Mouse (Mus musculus) hindbrain, embryonic 16.5 days (tissue): ENCODE measurements around the gene Ints3. TPM values are rescaled to one million over a fixed set of nuclear protein-coding genes. Genes with fewer than 3 reads are reported as not detected.

Experiments
- ATAC-seq: fragments of 200-750 bp; cut with Nextera tagmentation; 2 replicates; pipeline ENCODE4 v1.8.0; 2017; ENCODE audit warnings: moderate TSS enrichment, moderate library complexity
- H3K27ac ChIP-seq: fragments of 300-500 bp; sonication (generic); 2 replicates; pipeline ENCODE4 v1.5.1; 2014; ENCODE audit warnings: low read depth, mild to moderate bottlenecking, control low read depth, low read length, moderate library complexity
- H3K27me3 ChIP-seq: fragments of 300-500 bp; sonication (generic); replicated peaks from 2 replicates; pipeline ENCODE4 v1.6.1; 2014; ENCODE audit warnings: low read length; ENCODE audit not compliant: control insufficient read depth, insufficient read depth
- H3K36me3 ChIP-seq: fragments of 300-500 bp; sonication (generic); 2 replicates; pipeline ENCODE4 v1.6.1; 2014; ENCODE audit warnings: mild to moderate bottlenecking, low read length, moderate library complexity, mixed read lengths; ENCODE audit not compliant: control insufficient read depth, insufficient read depth
- H3K4me1 ChIP-seq: fragments of 300-500 bp; sonication (generic); 2 replicates; pipeline ENCODE4 v1.6.1; 2014; ENCODE audit warnings: low read depth, low read length; ENCODE audit not compliant: control insufficient read depth, insufficient read depth
- H3K4me2 ChIP-seq: fragments of 300-500 bp; sonication (generic); 2 replicates; pipeline ENCODE4 v1.6.1; 2014; ENCODE audit warnings: mild to moderate bottlenecking, low read length, control low read depth, moderate library complexity
- H3K4me3 ChIP-seq: fragments of 300-500 bp; sonication (generic); 2 replicates; pipeline ENCODE4 v1.5.1; 2014; ENCODE audit warnings: mild to moderate bottlenecking, low read length, control low read depth, moderate library complexity
- H3K9ac ChIP-seq: fragments of 300-500 bp; sonication (generic); 2 replicates; pipeline ENCODE4 v1.6.1; 2014; ENCODE audit warnings: low read depth, mild to moderate bottlenecking, control low read depth, low read length, moderate library complexity
- H3K9me3 ChIP-seq: fragments of 300-500 bp; sonication (generic); 2 replicates; pipeline ENCODE4 v1.6.1; 2014; ENCODE audit warnings: mild to moderate bottlenecking, low read length, moderate library complexity; ENCODE audit not compliant: control insufficient read depth
- WGBS: fragments of 180-500 bp; shearing (Covaris S2); extraction: QIAGEN DNeasy Blood & Tissue Kit; methylation state at CpG from one replicate; pipeline ENCODE4 v1.1.7; 2014; 5-methylcytosine and 5-hydroxymethylcytosine counted together
- polyA plus RNA-seq: library from polyadenylated mRNA; unstranded; fragments of >200 nt; fragmentation: Nextera tagmentation; extraction: Ambion mirVana; gene quantifications from 2 replicates; pipeline ENCODE4 v1.2.1, GENCODE M21; 2015

Ints3 gene
- polyA plus RNA-seq = 27.8 and 30.3 TPM in 2 replicates

DNA sequence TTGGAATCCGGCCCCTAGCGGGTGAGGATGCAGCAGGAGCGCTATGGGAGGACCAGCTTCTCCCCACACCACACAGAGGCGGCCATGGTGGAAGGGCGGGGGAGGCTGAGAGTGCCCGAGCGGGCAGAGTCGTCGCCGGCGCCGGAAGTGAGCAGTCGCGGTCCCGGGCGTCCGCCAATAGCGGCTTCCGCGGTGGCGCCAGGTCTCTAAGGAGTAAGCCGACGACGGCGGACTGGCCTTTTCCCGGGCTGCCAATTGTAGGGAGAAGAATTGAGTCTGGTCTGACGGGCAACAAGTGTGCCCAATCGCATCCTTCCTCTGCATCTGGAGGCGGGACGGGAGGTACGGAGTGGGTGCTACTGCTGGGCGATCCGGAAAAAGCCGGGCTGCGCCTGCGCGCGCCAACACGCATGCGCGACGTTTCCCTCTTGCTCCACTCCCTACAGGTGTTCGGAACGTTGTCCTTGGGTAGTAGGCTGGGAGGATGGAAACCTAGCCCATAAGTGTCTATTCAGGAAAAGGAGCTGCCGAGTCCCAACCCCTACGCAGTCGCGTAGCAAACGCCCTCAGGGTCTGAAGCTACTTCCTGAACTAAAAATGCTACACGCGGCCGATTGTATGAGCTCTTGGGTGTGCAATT lies at the start of gene Ints3:
Ints3 (minus strand) TSS at position 242 of the 640 bp plus-strand sequence.
- under 1% methylated on average over 52 of the region's 52 CpGs for WGBS
- Histone ChIP-seq H3K9ac (peak within 1 kb of the TSS; percentile 92), H3K4me1 (peaks cover 19% of the 10 kb centered on the region), H3K27ac (peak within 1 kb of the TSS; percentile 94), H3K4me3 (peak within 1 kb of the TSS; percentile 74), H3K27me3 (no peaks in the 10 kb centered on the region), H3K36me3 (no peaks in the 10 kb centered on the region), H3K9me3 (no peaks in the 10 kb centered on the region), H3K4me2 (peak within 1 kb of the TSS; percentile 96)
- ATAC-seq = peak; percentile 100

DNA sequence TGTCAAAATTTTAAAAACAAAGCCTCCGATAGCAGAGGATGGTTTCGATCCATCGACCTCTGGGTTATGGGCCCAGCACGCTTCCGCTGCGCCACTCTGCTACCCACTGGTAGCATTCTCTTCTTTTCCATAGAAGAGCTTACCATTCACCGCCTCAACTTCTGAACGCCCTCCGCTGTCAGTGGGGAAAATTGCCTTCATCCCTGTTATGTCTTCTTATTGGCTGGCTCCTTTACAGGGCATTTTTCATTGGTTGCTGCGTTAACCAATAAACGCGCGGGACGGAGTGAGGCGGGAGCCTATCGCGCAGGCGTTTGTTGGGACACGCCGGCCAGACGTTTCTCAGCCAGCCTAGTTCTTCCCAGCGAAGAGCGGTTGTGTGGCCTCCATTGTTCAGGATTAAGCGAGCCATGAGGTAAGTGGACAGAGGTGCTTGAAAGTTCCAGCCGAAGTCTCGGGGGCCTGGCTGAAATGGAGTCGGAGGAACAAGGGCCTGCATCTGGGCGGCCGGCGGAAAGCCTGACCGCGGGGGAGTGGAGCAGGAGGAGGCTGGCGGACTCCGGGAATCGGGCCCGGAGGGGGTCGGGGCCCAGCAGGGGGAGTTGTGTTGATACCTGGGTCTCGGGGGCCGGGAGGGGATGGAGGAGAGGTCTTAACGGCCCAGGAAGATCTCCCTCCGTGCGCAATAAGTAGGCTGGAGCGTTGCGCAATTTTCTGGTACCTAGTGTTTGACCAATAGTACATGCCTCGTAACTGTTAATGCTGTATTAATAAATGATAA lies 42.6 kb upstream of the Ints3 start, which contains the start of gene Ilf2:
Ilf2 (plus strand) TSS at position 296 of the 781 bp plus-strand sequence.
- under 1% methylated on average over 44 of the region's 45 CpGs for WGBS
- H3K4me3 ChIP-seq = peak within 1 kb of the TSS; percentile 70
- H3K4me2 ChIP-seq = peak within 1 kb of the TSS; percentile 82
- peak within 1 kb of the TSS; percentile 87 for H3K27ac ChIP-seq
- H3K9ac ChIP-seq = peak within 1 kb of the TSS; percentile 91
- H3K4me1 ChIP-seq = peaks cover 11% of the 10 kb centered on the region
- peak; percentile 99 for ATAC-seq
- H3K9me3 ChIP-seq = no peaks in the 10 kb centered on the region
- no peaks in the 10 kb centered on the region for H3K27me3 ChIP-seq
- H3K36me3 ChIP-seq = peaks cover 10% of the 10 kb centered on the region; the same call in 1 of the 2 replicates

DNA sequence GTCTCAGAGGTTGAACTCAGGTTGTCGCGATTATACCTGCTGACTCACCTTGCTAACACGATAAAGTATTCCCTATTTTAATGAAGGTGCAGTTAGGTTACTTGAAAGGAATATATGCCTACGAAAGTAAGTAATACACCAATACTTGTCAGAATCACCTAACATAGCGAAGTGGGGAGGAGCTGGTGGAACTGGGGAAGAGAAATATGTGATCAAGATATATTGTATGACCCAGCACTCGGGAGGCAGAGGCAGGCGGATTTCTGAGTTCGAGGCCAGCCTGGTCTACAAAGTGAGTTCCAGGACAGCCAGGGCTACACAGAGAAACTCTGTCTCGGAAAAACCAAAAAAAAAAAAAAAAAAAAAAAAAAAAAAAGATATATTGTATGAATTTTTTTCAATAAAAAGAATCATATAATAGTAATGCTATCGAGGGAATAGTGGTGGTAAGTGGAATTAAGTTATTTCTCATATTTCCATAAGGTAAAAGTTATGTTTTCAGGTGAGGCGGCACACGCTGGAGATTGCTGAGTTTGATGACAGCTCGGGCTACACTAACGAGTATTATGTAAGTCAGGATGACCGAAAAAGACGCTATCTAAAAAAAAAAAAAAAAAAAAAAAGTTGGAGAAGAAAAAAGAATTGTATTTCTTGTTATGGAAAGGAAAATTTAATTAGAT lies 41.9 kb upstream of the Ints3 start:
- Histone ChIP-seq H3K4me1 (peaks cover 11% of the 10 kb centered on the region), H3K4me2 (peak overlapping the region; percentile 51), H3K36me3 (0 out of 2 replicates have a peak, but pooled peaks cover 6% of the 10 kb centered on the region), H3K4me3 (peak overlapping the region; percentile 42), H3K27ac (no peak overlapping the region), H3K9me3 (no peaks in the 10 kb centered on the region), H3K9ac (no peak overlapping the region), H3K27me3 (no peaks in the 10 kb centered on the region)
- peak; percentile 41 for ATAC-seq
- WGBS = 41% methylated on average over 15 of the region's 16 CpGs

DNA sequence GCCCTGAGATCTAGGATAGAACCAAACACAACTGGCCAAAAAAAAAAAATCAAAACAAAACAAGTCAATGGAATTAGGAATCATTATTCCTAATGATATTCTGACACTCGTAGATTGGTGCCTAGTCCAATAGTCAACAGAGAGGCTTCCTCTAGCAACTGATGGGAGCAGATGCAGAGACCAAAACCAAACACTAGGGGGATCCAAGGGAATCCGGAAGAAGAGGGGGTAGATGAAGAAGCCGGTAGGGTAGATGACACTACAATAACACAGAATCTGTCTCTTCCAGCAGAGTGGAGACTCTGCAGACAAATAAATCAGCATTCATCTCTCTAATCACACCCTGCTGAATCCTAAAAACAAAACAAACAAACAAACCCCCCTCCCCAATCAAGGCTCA lies 38.8 kb upstream of the Ints3 start:
- WGBS = 29% methylated on average over 3 of the region's 3 CpGs
- H3K9ac ChIP-seq = no peak overlapping the region
- no peaks in the 10 kb centered on the region for H3K36me3 ChIP-seq
- peaks cover 5% of the 10 kb centered on the region for H3K4me1 ChIP-seq
- no peak overlapping the region for H3K4me3 ChIP-seq
- no peak overlapping the region for H3K4me2 ChIP-seq
- ATAC-seq = no peak
- no peak overlapping the region for H3K27ac ChIP-seq
- H3K9me3 ChIP-seq = no peaks in the 10 kb centered on the region
- H3K27me3 ChIP-seq = no peaks in the 10 kb centered on the region; the same call in 1 of the 2 replicates

DNA sequence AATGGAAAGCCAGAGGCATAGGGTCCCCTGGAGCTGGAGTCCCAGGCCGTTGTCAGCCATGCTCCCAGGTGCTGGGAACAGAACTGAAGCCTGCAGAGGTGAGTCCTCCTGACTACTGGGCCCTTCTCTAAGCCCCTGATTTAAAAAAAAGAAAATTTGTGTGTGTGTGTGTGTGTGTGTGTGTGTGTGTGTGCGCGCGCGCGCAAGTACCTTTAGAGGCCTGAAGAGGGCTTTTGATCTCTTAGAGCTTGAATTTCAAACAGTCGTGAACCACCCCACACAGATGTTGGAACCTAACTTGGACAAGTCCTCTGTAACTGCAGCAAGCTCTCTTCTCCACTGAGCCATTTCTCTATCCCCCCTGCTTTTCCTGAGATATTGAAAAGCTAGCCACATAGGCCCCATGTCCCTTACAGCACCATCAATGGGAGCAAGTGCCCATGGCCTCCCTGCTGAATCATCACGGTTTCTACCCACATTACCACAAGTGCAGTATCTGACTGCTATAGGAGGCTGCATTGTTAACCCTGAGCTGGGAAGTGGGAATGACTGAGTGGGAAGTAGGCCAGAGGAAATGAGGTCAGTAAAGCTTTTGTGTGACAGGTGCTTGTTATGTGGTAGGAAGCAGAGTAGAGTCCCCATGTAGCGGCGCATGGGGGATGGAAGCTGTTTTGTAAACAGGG lies 34.3 kb upstream of the Ints3 start:
- 0 out of 2 replicates have a peak, but pooled peaks cover 2% of the 10 kb centered on the region for H3K9me3 ChIP-seq
- H3K27ac ChIP-seq = no peak overlapping the region
- WGBS = 92% methylated on average over 10 of the region's 10 CpGs
- no peak overlapping the region for H3K4me3 ChIP-seq
- H3K4me2 ChIP-seq = no peak overlapping the region
- H3K4me1 ChIP-seq = peaks cover 10% of the 10 kb centered on the region
- no peak overlapping the region for H3K9ac ChIP-seq
- H3K36me3 ChIP-seq = no peaks in the 10 kb centered on the region
- ATAC-seq = no peak
- peaks cover 28% of the 10 kb centered on the region for H3K27me3 ChIP-seq

DNA sequence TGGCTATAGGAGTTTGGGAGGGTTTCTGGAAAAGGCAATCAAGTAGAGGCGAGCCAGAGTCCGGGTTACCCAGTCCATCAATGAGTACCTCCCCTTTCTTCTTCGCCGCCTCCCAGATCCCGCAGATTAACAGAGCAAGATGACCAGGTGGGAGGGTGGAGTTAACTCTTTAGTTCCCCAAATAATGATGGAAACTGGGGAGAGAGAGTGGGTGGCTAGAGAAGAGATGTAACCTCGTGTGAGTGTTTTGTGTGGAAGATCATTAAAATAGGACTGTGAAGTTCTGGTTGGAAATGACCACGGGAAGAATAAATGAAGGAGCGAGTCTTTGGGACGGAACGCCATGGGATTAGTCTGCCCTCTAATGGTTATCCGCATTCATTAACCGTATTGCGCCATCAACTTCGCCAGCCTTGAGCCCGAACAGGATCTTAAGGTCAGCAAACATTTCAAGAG lies 32.9 kb upstream of the Ints3 start:
- Histone ChIP-seq H3K9ac (peak overlapping the region; percentile 65), H3K4me3 (peak overlapping the region; percentile 58), H3K4me1 (peaks cover 10% of the 10 kb centered on the region), H3K9me3 (0 out of 2 replicates have a peak, but pooled peaks cover 2% of the 10 kb centered on the region), H3K27ac (no peak overlapping the region), H3K4me2 (peak overlapping the region; percentile 94), H3K27me3 (peaks cover 33% of the 10 kb centered on the region), H3K36me3 (no peaks in the 10 kb centered on the region)
- WGBS = 0% methylated on average over 15 of the region's 15 CpGs
- peak; percentile 53 for ATAC-seq

DNA sequence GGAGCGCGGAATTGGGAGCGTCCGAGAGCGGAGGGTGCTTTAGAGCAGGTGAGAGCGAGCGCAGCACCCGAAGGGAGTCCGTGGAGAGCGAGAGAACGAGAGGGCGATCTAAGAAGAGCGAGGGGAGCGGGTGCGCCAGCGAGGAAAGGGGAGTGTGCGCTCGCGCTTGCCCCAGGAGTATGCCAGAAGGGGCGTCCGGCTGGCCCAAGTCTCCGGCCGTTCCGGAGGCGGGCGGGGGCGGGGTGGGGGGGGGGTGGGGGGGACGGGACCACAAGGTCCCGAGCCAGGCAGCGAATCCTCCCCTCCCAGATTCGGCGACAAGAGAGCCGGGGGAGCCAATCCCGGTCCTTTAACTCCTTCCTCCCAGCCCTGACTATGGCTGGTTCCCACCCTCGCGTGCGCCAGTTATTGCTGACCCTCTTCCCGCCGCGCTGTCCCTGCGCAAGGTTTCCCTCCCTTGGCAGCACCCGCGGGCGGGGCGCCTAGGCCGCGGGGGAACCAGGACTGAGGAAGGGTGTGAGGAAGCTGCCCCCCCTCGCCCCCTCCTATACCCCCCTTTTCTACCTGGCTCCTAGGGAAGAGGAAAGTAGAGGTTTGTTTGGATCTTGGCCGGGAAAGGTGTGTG lies 32.4 kb upstream of the Ints3 start, which contains the start of gene Npr1:
Npr1 (minus strand) TSS at position 181 of the 625 bp plus-strand sequence.
- peak; percentile 71 for ATAC-seq
- H3K27ac ChIP-seq = no peak within 1 kb of the TSS; the same call in 1 of the 2 replicates
- peak within 1 kb of the TSS; percentile 65 for H3K9ac ChIP-seq
- H3K4me3 ChIP-seq = peak within 1 kb of the TSS; percentile 58
- H3K4me2 ChIP-seq = peak within 1 kb of the TSS; percentile 94
- H3K36me3 ChIP-seq = no peaks in the 10 kb centered on the region
- H3K27me3 ChIP-seq = peaks cover 33% of the 10 kb centered on the region
- 0% methylated on average over 16 of the region's 49 CpGs for WGBS
- peaks cover 10% of the 10 kb centered on the region for H3K4me1 ChIP-seq
- H3K9me3 ChIP-seq = 0 out of 2 replicates have a peak, but pooled peaks cover 2% of the 10 kb centered on the region

DNA sequence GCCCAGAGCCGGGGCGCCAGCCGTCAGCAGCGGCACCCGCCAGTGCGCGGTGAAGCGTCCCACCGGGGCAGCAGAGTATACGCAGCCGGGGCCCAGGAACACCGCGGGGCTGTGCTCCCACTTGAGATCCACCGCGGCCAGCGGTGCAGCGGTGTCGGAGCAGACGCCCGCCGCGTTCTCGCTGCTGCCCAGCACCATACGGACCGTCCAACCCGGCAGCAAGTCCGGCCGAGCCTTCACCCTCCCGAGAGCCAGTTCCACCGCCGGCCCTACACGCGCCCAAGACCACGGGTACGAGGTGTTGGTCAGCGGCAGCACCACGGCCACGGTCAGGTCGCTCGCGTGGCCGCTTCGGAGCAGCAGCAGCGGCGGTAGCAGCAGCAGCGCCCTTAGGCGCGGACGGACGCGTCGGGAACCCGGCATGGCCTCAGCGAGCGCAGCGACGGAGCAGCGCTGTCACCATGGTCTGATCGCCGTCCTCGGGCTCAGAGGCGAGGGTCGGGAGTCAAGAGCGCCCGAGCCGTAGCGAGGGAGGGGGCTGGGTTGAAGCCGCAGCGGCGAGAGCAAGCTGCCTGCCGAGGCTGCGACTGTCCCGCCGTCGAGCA lies 31.8 kb upstream of the Ints3 start:
- Histone ChIP-seq H3K4me3 (peak overlapping the region; percentile 58), H3K9ac (peak overlapping the region; percentile 65), H3K4me2 (peak overlapping the region; percentile 94), H3K9me3 (0 out of 2 replicates have a peak, but pooled peaks cover 2% of the 10 kb centered on the region), H3K27ac (no peak overlapping the region; the same call in 1 of the 2 replicates), H3K4me1 (peaks cover 10% of the 10 kb centered on the region), H3K27me3 (peaks cover 33% of the 10 kb centered on the region), H3K36me3 (no peaks in the 10 kb centered on the region)
- ATAC-seq = peak; percentile 57
- under 1% methylated on average over 75 of the region's 75 CpGs for WGBS
